Mouse (Mus musculus): Measurements from ENCODE around the gene Ms4a10. TPM values are rescaled to one million over a fixed set of nuclear protein-coding genes. Genes with fewer than 3 reads are reported as not detected.

The Ms4a10 gene
- total RNA-seq, 1 experiment: 6.2 TPM

- in situ Hi-C loops (cut with MboI; ENCODE audit: low sequenced_read_pairs in 2 of 2, unreplicated experiment in 2 of 2): no loop called here
- no peak overlapping the region for H3K9ac ChIP-seq (ENCODE audit: insufficient read depth, low read depth, low read length, poor library complexity, severe bottlenecking)
- TF ChIP-seq ZNF384 (IDR thresholded peaks at IDR 0.05; ENCODE audit: low read depth, low read length): no peak
- no peak for TF ChIP-seq CHD2 (IDR thresholded peaks at IDR 0.05; ENCODE audit: low read depth, low read length)
- H3K4me3 ChIP-seq (ENCODE audit: insufficient read depth in 1 of 2, low read depth in 1 of 2, low read length in 2 of 2, poor library complexity in 1 of 2, severe bottlenecking in 1 of 2): no peak overlapping the region
- H3K9me3 ChIP-seq (ENCODE audit: control insufficient read depth, insufficient read depth, low read depth, low read length): no peaks in the 10 kb centered on the region
- no peak overlapping the region for H3K27ac ChIP-seq (ENCODE audit: insufficient read depth, low read depth, low read length, poor library complexity, severe bottlenecking)
- no peak for DNase-seq (ENCODE audit: low read depth, low spot score)
- H3K36me3 ChIP-seq (ENCODE audit: control insufficient read depth, insufficient read depth, low read length, poor library complexity, severe bottlenecking): no peaks in the 10 kb centered on the region
- no peaks in the 10 kb centered on the region; a peak in 1 of 4 replicates for H3K4me1 ChIP-seq (ENCODE audit: control insufficient read depth in 2 of 2, insufficient read depth in 2 of 2, low read length in 2 of 2, poor library complexity in 1 of 2)
These were observed 41.5 kb upstream of the Ms4a10 start for GRCm38 (mm10) chr19:11015998-11016397.

- TF ChIP-seq CHD2 (IDR thresholded peaks at IDR 0.05; ENCODE audit: low read depth, low read length) (no peak), ZC3H11A (IDR thresholded peaks at IDR 0.05; ENCODE audit: borderline replicate concordance, low read depth, low read length) (no peak), HCFC1 (IDR thresholded peaks at IDR 0.05; ENCODE audit: borderline replicate concordance, insufficient read depth, low read length) (no peak), MAFK (IDR thresholded peaks at IDR 0.05; ENCODE audit: insufficient read depth, low read depth, low read length) (no peak), ZNF384 (IDR thresholded peaks at IDR 0.05; ENCODE audit: low read depth, low read length) (no peak)
- in situ Hi-C loops (cut with MboI; ENCODE audit: low sequenced_read_pairs in 2 of 2, unreplicated experiment in 2 of 2): no loop called here
- Histone ChIP-seq H3K9me3 (ENCODE audit: control insufficient read depth, insufficient read depth, low read depth, low read length) (no peaks in the 10 kb centered on the region), H3K4me3 (ENCODE audit: insufficient read depth in 1 of 2, low read depth in 1 of 2, low read length in 2 of 2, poor library complexity in 1 of 2, severe bottlenecking in 1 of 2) (no peak overlapping the region), H3K36me3 (ENCODE audit: control insufficient read depth, insufficient read depth, low read length, poor library complexity, severe bottlenecking) (no peaks in the 10 kb centered on the region), H3K4me1 (ENCODE audit: control insufficient read depth in 2 of 2, insufficient read depth in 2 of 2, low read length in 2 of 2, poor library complexity in 1 of 2) (no peaks in the 10 kb centered on the region; a peak in 1 of 4 replicates), H3K27ac (ENCODE audit: insufficient read depth, low read depth, low read length, poor library complexity, severe bottlenecking) (no peak overlapping the region), H3K9ac (ENCODE audit: insufficient read depth, low read depth, low read length, poor library complexity, severe bottlenecking) (no peak overlapping the region)
- no peak for DNase-seq (ENCODE audit: low read depth, low spot score)
These were observed 41.0 kb upstream of the Ms4a10 start for GRCm38 (mm10) chr19:11015468-11015867.

GRCm38 (mm10) chr19:10993150-10993549, 18.7 kb upstream of the Ms4a10 start, which contains the start of gene Ms4a15:
Gene Ms4a15, minus strand, starts transcription at chr19:10993250.
- Histone ChIP-seq H3K4me1 (ENCODE audit: control insufficient read depth in 2 of 2, insufficient read depth in 2 of 2, low read length in 2 of 2, poor library complexity in 1 of 2) (no peaks in the 10 kb centered on the region), H3K27ac (ENCODE audit: insufficient read depth, low read depth, low read length, poor library complexity, severe bottlenecking) (no peak within 1 kb of the TSS), H3K36me3 (ENCODE audit: control insufficient read depth, insufficient read depth, low read length, poor library complexity, severe bottlenecking) (no peaks in the 10 kb centered on the region), H3K9ac (ENCODE audit: insufficient read depth, low read depth, low read length, poor library complexity, severe bottlenecking) (no peak within 1 kb of the TSS), H3K9me3 (ENCODE audit: control insufficient read depth, insufficient read depth, low read depth, low read length) (no peaks in the 10 kb centered on the region), H3K4me3 (ENCODE audit: insufficient read depth in 1 of 2, low read depth in 1 of 2, low read length in 2 of 2, poor library complexity in 1 of 2, severe bottlenecking in 1 of 2) (no peak within 1 kb of the TSS)
- DNase-seq (ENCODE audit: low read depth, low spot score): no peak
- in situ Hi-C loops (cut with MboI; ENCODE audit: low sequenced_read_pairs in 2 of 2, unreplicated experiment in 2 of 2): no loop called here
- TF ChIP-seq HCFC1 (IDR thresholded peaks at IDR 0.05; ENCODE audit: borderline replicate concordance, insufficient read depth, low read length) (no peak), MAFK (IDR thresholded peaks at IDR 0.05; ENCODE audit: insufficient read depth, low read depth, low read length) (no peak), CHD2 (IDR thresholded peaks at IDR 0.05; ENCODE audit: low read depth, low read length) (no peak), ZC3H11A (IDR thresholded peaks at IDR 0.05; ENCODE audit: borderline replicate concordance, low read depth, low read length) (no peak), ZNF384 (IDR thresholded peaks at IDR 0.05; ENCODE audit: low read depth, low read length) (no peak)

- Histone ChIP-seq H3K36me3 (ENCODE audit: control insufficient read depth, insufficient read depth, low read length, poor library complexity, severe bottlenecking) (no peaks in the 10 kb centered on the region), H3K9ac (ENCODE audit: insufficient read depth, low read depth, low read length, poor library complexity, severe bottlenecking) (no peak overlapping the region), H3K27ac (ENCODE audit: insufficient read depth, low read depth, low read length, poor library complexity, severe bottlenecking) (no peak overlapping the region), H3K4me1 (ENCODE audit: control insufficient read depth in 2 of 2, insufficient read depth in 2 of 2, low read length in 2 of 2, poor library complexity in 1 of 2) (no peaks in the 10 kb centered on the region), H3K9me3 (ENCODE audit: control insufficient read depth, insufficient read depth, low read depth, low read length) (no peaks in the 10 kb centered on the region), H3K4me3 (ENCODE audit: insufficient read depth in 1 of 2, low read depth in 1 of 2, low read length in 2 of 2, poor library complexity in 1 of 2, severe bottlenecking in 1 of 2) (no peak overlapping the region)
- DNase-seq (ENCODE audit: low read depth, low spot score): no peak
- no peak for TF ChIP-seq CHD2 (IDR thresholded peaks at IDR 0.05; ENCODE audit: low read depth, low read length)
- no peak for TF ChIP-seq ZC3H11A (IDR thresholded peaks at IDR 0.05; ENCODE audit: borderline replicate concordance, low read depth, low read length)
- no peak for TF ChIP-seq ZNF384 (IDR thresholded peaks at IDR 0.05; ENCODE audit: low read depth, low read length)
- no peak for TF ChIP-seq MAFK (IDR thresholded peaks at IDR 0.05; ENCODE audit: insufficient read depth, low read depth, low read length)
- no peak for TF ChIP-seq HCFC1 (IDR thresholded peaks at IDR 0.05; ENCODE audit: borderline replicate concordance, insufficient read depth, low read length)
- in situ Hi-C loops (cut with MboI; ENCODE audit: low sequenced_read_pairs in 2 of 2, unreplicated experiment in 2 of 2): no loop called here
These were observed 17.4 kb upstream of the Ms4a10 start for GRCm38 (mm10) chr19:10991911-10992310.

- no peak overlapping the region for H3K27ac ChIP-seq (ENCODE audit: insufficient read depth, low read depth, low read length, poor library complexity, severe bottlenecking)
- no peaks in the 10 kb centered on the region for H3K36me3 ChIP-seq (ENCODE audit: control insufficient read depth, insufficient read depth, low read length, poor library complexity, severe bottlenecking)
- H3K4me3 ChIP-seq (ENCODE audit: insufficient read depth in 1 of 2, low read depth in 1 of 2, low read length in 2 of 2, poor library complexity in 1 of 2, severe bottlenecking in 1 of 2): no peak overlapping the region
- no peak overlapping the region for H3K9ac ChIP-seq (ENCODE audit: insufficient read depth, low read depth, low read length, poor library complexity, severe bottlenecking)
- no peaks in the 10 kb centered on the region for H3K9me3 ChIP-seq (ENCODE audit: control insufficient read depth, insufficient read depth, low read depth, low read length)
- TF ChIP-seq HCFC1 (IDR thresholded peaks at IDR 0.05; ENCODE audit: borderline replicate concordance, insufficient read depth, low read length) (no peak), CHD2 (IDR thresholded peaks at IDR 0.05; ENCODE audit: low read depth, low read length) (no peak), ZC3H11A (IDR thresholded peaks at IDR 0.05; ENCODE audit: borderline replicate concordance, low read depth, low read length) (no peak), ZNF384 (IDR thresholded peaks at IDR 0.05; ENCODE audit: low read depth, low read length) (no peak), MAFK (IDR thresholded peaks at IDR 0.05; ENCODE audit: insufficient read depth, low read depth, low read length) (no peak)
- in situ Hi-C loops (cut with MboI; ENCODE audit: low sequenced_read_pairs in 2 of 2, unreplicated experiment in 2 of 2): no loop called here
- no peak for DNase-seq (ENCODE audit: low read depth, low spot score)
- no peaks in the 10 kb centered on the region for H3K4me1 ChIP-seq (ENCODE audit: control insufficient read depth in 2 of 2, insufficient read depth in 2 of 2, low read length in 2 of 2, poor library complexity in 1 of 2)
These were observed 16.3 kb upstream of the Ms4a10 start for GRCm38 (mm10) chr19:10990751-10991150.

All from ES-E14 (cell line).